14 mouse cellular contexts compared by ENCODE assay signal in the genomic region with DNA sequence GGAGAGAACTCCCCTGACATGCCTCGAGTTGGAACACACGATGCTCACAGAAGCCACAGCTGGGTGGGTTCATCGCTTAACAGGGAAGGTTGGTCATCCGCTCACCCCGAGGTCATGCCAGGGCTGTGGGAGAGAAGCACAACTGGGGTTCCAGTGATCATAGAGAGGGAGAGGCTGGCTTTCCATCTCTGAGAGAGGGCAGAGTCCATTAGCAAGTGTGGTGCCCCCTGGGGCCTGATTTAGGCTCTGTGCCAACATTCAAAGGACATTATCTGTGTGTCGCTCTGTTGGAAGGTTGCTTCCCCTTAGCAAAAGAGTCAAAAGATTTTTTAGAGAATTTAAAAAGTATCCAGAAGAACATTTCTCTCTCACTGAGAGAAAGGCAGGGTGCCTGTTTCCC.
"Had no signal": no experiment of that assay in that cellular context is flagged by ENCODE, and none has a peak within 500 bp of the region (broad histone marks: within the 10 kb centered on the region; RNA-seq: fewer than 3 reads in every experiment).

No protein-coding gene starts in this region.

- H3K27ac ChIP-seq: limb, embryonic 13.5 days; liver, embryonic 14.5 days; midbrain, embryonic 12.5 days; neural tube, embryonic 12.5 days had no signal

- H3K4me2 ChIP-seq: limb, embryonic 13.5 days; midbrain, embryonic 12.5 days; neural tube, embryonic 12.5 days had no signal

- H3K4me3 ChIP-seq: limb, embryonic 13.5 days; midbrain, embryonic 12.5 days; myocyte; neural tube, embryonic 12.5 days had no signal

- H3K9me3 ChIP-seq: limb, embryonic 13.5 days; midbrain, embryonic 12.5 days; neural tube, embryonic 12.5 days had no signal

- H3K36me3 ChIP-seq: limb, embryonic 13.5 days; midbrain, embryonic 12.5 days; neural tube, embryonic 12.5 days had no signal

- DNase-seq: kidney, adult 11 months; kidney, adult 9 months; kidney, postnatal 14 days; layer of hippocampus, adult 9-11 months; layer of hippocampus, postnatal 36 days; lung, adult 18-20 months; right cerebral cortex, adult 18-20 months; right cerebral cortex, postnatal 25 days; thymus, postnatal 36 days had no signal

- H3K9ac ChIP-seq: limb, embryonic 13.5 days; liver, embryonic 14.5 days; midbrain, embryonic 12.5 days; neural tube, embryonic 12.5 days had no signal
